Mouse (Mus musculus) T-cell, adult 66 days (primary cell): Measurements from ENCODE around the gene Lcn8. TPM values are rescaled to one million over a fixed set of nuclear protein-coding genes. Genes with fewer than 3 reads are reported as not detected.

ENCODE experiments used
- total RNA-seq, 2 experiments: library from RNA; stranded (reverse); gene quantifications; 3 replicates in 1 of 2; 4 replicates in 1 of 2; pipeline ENCODE4 v1.2.4; 2023

The Lcn8 gene
- total RNA-seq = not detected

GRCm38 (mm10) chr2:25652902-25653301 is at the start of gene Lcn8:
TSS of gene Lcn8 (plus strand) at chr2:25653120.

GRCm38 (mm10) chr2:25607761-25608622 is 44.9 kb upstream of the Lcn8 start, which contains the start of gene Rabl6:
TSS of gene Rabl6 (minus strand) at chr2:25608521.

GRCm38 (mm10) chr2:25617578-25617977 is 35.3 kb upstream of the Lcn8 start, which contains the start of gene Ccdc183:
TSS of gene Ccdc183 (minus strand) at chr2:25617678.

GRCm38 (mm10) chr2:25621229-25622200 is 31.4 kb upstream of the Lcn8 start, which contains the start of gene Tmem141:
TSS of gene Tmem141 (minus strand) at chr2:25622005.

GRCm38 (mm10) chr2:25627811-25628210 is 25.1 kb upstream of the Lcn8 start, which contains the start of gene Fcna:
TSS of gene Fcna (minus strand) at chr2:25628030.

GRCm38 (mm10) chr2:25657652-25658051 is 4.7 kb downstream of the Lcn8 start, which contains the start of gene Lcn5:
TSS of gene Lcn5 (plus strand) at chr2:25657952.

GRCm38 (mm10) chr2:25676486-25676885 is 23.6 kb downstream of the Lcn8 start, which contains the start of gene Lcn6:
TSS of gene Lcn6 (plus strand) at chr2:25676786.

GRCm38 (mm10) chr2:25682426-25682825 is 29.5 kb downstream of the Lcn8 start, which contains the start of gene Lcn10:
TSS of gene Lcn10 (plus strand) at chr2:25682726.

GRCm38 (mm10) chr2:25699743-25700142 is 46.8 kb downstream of the Lcn8 start, which contains the start of gene Obp2a:
TSS of gene Obp2a (plus strand) at chr2:25700043.

Other genes starting within 250 kb of the Lcn8 start
- under 1 TPM; 0.39 to 0.73 TPM for gene Fut7, start 229.9 kb upstream of the Lcn8 start, total RNA-seq
- 10 to 100 TPM; 82.9 to 83.2 TPM for gene Abca2, start 224.4 kb upstream of the Lcn8 start, total RNA-seq
- gene Clic3, start 196.3 kb upstream of the Lcn8 start, total RNA-seq = 1 to 10 TPM in 1 of 2 experiments, not detected in 1; 1.4 TPM
- gene Paxx, start 192.0 kb upstream of the Lcn8 start, total RNA-seq = 10 to 100 TPM; 71.5 to 79.3 TPM
- not detected for gene Ptgds, start 183.1 kb upstream of the Lcn8 start, total RNA-seq
- not detected for gene Lcn12, start 159.2 kb upstream of the Lcn8 start, total RNA-seq
- gene Fbxw5, start 152.4 kb upstream of the Lcn8 start, total RNA-seq = 10 to 100 TPM; 51.3 to 54.9 TPM
- gene C8g, start 151.4 kb upstream of the Lcn8 start, total RNA-seq = 1 to 10 TPM; 1.0 to 1.3 TPM
- gene Traf2, start 106.2 kb upstream of the Lcn8 start, total RNA-seq = 10 to 100 TPM; 45.3 to 55.1 TPM
- 100 to 1,000 TPM; 121 to 134 TPM for gene Edf1, start 95.3 kb upstream of the Lcn8 start, total RNA-seq
- gene Mamdc4, start 78.3 kb upstream of the Lcn8 start, total RNA-seq = 1 to 10 TPM; 2.2 to 4.3 TPM
- gene Phpt1, start 77.9 kb upstream of the Lcn8 start, total RNA-seq = 10 to 100 TPM; 22.0 to 26.5 TPM
- 1 to 10 TPM in 1 of 2 experiments, under 1 TPM in 1; 0.76 to 2.1 TPM for gene Ajm1, start 71.4 kb upstream of the Lcn8 start, total RNA-seq
- gene Rabl6, start 44.6 kb upstream of the Lcn8 start, total RNA-seq = 100 to 1,000 TPM; 121 to 124 TPM
- gene Ccdc183, start 35.4 kb upstream of the Lcn8 start, total RNA-seq = not detected
- 1 to 10 TPM in 1 of 2 experiments, not detected in 1; 1.0 TPM for gene Tmem141, start 31.1 kb upstream of the Lcn8 start, total RNA-seq
- 1 to 10 TPM; 4.1 to 6.8 TPM for gene Fcna, start 25.1 kb upstream of the Lcn8 start, total RNA-seq
- not detected for gene Lcn5, start 4.8 kb downstream of the Lcn8 start, total RNA-seq
- not detected for gene Lcn6, start 23.7 kb downstream of the Lcn8 start, total RNA-seq
- gene Lcn10, start 29.6 kb downstream of the Lcn8 start, total RNA-seq = not detected
- not detected for gene Obp2a, start 46.9 kb downstream of the Lcn8 start, total RNA-seq
- gene Bmyc, start 53.6 kb downstream of the Lcn8 start, total RNA-seq = 10 to 100 TPM; 16.3 to 18.4 TPM
- not detected for gene Obp2b, start 83.9 kb downstream of the Lcn8 start, total RNA-seq
- gene Lcn3, start 112.4 kb downstream of the Lcn8 start, total RNA-seq = not detected
- not detected for gene Lcn11, start 123.9 kb downstream of the Lcn8 start, total RNA-seq
- not detected for gene Gm13539, start 129.1 kb downstream of the Lcn8 start, total RNA-seq
- not detected for gene Glt6d1, start 162.7 kb downstream of the Lcn8 start, total RNA-seq
- not detected for gene Lcn9, start 170.0 kb downstream of the Lcn8 start, total RNA-seq
- under 1 TPM in 1 of 2 experiments, not detected in 1; 0.73 TPM for gene Sohlh1, start 194.1 kb downstream of the Lcn8 start, total RNA-seq
- gene Kcnt1, start 210.6 kb downstream of the Lcn8 start, total RNA-seq = not detected